Comparison of ENCODE assay signal across 23 mouse cellular contexts in genomic region chr14:12070856-12071465, GRCm38 (mm10).
DNase-seq lines count a peak whose midpoint lies in the region; ATAC-seq and TF ChIP-seq lines count a peak whose summit lies in the region.
"Had no signal": no experiment of that assay in that cellular context is flagged by ENCODE, and none has a peak within 500 bp of the region (broad histone marks: within the 10 kb centered on the region; RNA-seq: fewer than 3 reads in every experiment).

No protein-coding gene starts in this region.

- 0 out of 2 replicates have a peak overlapping the region, but pooled peaks have one; percentile 20 for H3K27ac ChIP-seq in kidney, adult 2 months (ENCODE audit: insufficient read depth, low read depth, low read length)
- H3K27ac ChIP-seq in forebrain, embryonic 13.5 days, result no peak overlapping the region
- H3K27ac ChIP-seq: embryonic facial prominence, embryonic 12.5 days; hindbrain, embryonic 13.5 days; limb, embryonic 15.5 days; midbrain, embryonic 12.5 days; neural tube, embryonic 12.5 days had no signal

- 54% methylated on average over 7 of the region's 7 CpGs for WGBS in kidney, adult 2 months
- 56% methylated on average over 7 of the region's 7 CpGs for WGBS in lung, adult 2 months
- 61% methylated on average over 7 of the region's 7 CpGs for WGBS in forebrain, embryonic 13.5 days

- H3K27me3 ChIP-seq in kidney, adult 2 months (replicated peaks; ENCODE audit: control insufficient read depth, insufficient read depth, low read length), result no peaks in the 10 kb centered on the region
- no peaks in the 10 kb centered on the region for H3K27me3 ChIP-seq in forebrain, embryonic 13.5 days
- H3K27me3 ChIP-seq: embryonic facial prominence, embryonic 12.5 days; heart, embryonic 12.5 days; hindbrain, embryonic 13.5 days; limb, embryonic 15.5 days; midbrain, embryonic 12.5 days; neural tube, embryonic 12.5 days had no signal

- H3K4me2 ChIP-seq in forebrain, embryonic 13.5 days, result no peak overlapping the region
- H3K4me2 ChIP-seq: embryonic facial prominence, embryonic 12.5 days; heart, embryonic 12.5 days; hindbrain, embryonic 13.5 days; limb, embryonic 15.5 days; midbrain, embryonic 12.5 days; neural tube, embryonic 12.5 days had no signal

- DNase-seq in adrenal gland, adult 2 months, result peak; percentile 10
- DNase-seq in adrenal gland, postnatal 4 days (ENCODE audit: low spot score in 2 of 2), result no peak
- peak; percentile 35 for DNase-seq in kidney, adult 2 months
- DNase-seq in kidney, adult 18-20 months, result no peak
- DNase-seq in lung, postnatal 36 days, result peak; percentile 36
- DNase-seq in lung, adult 2 months, result no peak
- DNase-seq in cerebellum, adult 11 months, result no peak
- DNase-seq: adrenal gland, postnatal 36 days; cerebellum, adult 9-11 months; gastrocnemius, postnatal 36 days; kidney, adult 9 months; layer of hippocampus, postnatal 36 days; liver, postnatal 0 days; thymus, postnatal 25 days had no signal

- H3K36me3 ChIP-seq in kidney, adult 2 months (ENCODE audit: control insufficient read depth, insufficient read depth, low read length), result no peaks in the 10 kb centered on the region
- H3K36me3 ChIP-seq in forebrain, embryonic 13.5 days (ENCODE audit: poor library complexity, severe bottlenecking), result no peaks in the 10 kb centered on the region
- H3K36me3 ChIP-seq: embryonic facial prominence, embryonic 12.5 days; heart, embryonic 12.5 days; hindbrain, embryonic 13.5 days; limb, embryonic 15.5 days; midbrain, embryonic 12.5 days; neural tube, embryonic 12.5 days had no signal

- H3K9me3 ChIP-seq in forebrain, embryonic 13.5 days (replicated peaks), result no peaks in the 10 kb centered on the region
- H3K9me3 ChIP-seq: embryonic facial prominence, embryonic 12.5 days; heart, embryonic 12.5 days; hindbrain, embryonic 13.5 days; limb, embryonic 15.5 days; midbrain, embryonic 12.5 days; neural tube, embryonic 12.5 days had no signal

- no peak for ATAC-seq in forebrain, embryonic 13.5 days
- ATAC-seq: CD4-positive, CD25-positive, alpha-beta regulatory T cell, adult 4 months; inflammation-experienced regulatory T-cells, adult 6 months; liver, postnatal 0 days had no signal

- H3K4me1 ChIP-seq in kidney, adult 2 months (ENCODE audit: control insufficient read depth, insufficient read depth, low read length), result peaks cover 26% of the 10 kb centered on the region
- H3K4me1 ChIP-seq in lung, adult 2 months (ENCODE audit: control insufficient read depth, insufficient read depth, low read length), result peaks cover 3% of the 10 kb centered on the region; the same call in 1 of the 2 replicates
- no peaks in the 10 kb centered on the region for H3K4me1 ChIP-seq in forebrain, embryonic 13.5 days
- H3K4me1 ChIP-seq: heart, embryonic 12.5 days; midbrain, embryonic 12.5 days; neural tube, embryonic 12.5 days had no signal

- no peak overlapping the region for H3K4me3 ChIP-seq in kidney, adult 2 months (ENCODE audit: insufficient read depth, low read depth, low read length)
- H3K4me3 ChIP-seq in lung, adult 2 months (replicated peaks; ENCODE audit: extremely low read depth, low read depth, low read length), result no peak overlapping the region
- no peak overlapping the region for H3K4me3 ChIP-seq in forebrain, embryonic 13.5 days
- H3K4me3 ChIP-seq: embryonic facial prominence, embryonic 12.5 days; heart, embryonic 12.5 days; hindbrain, embryonic 13.5 days; limb, embryonic 15.5 days; midbrain, embryonic 12.5 days; neural tube, embryonic 12.5 days had no signal

- H3K9ac ChIP-seq in forebrain, embryonic 13.5 days, result no peak overlapping the region
- H3K9ac ChIP-seq: embryonic facial prominence, embryonic 12.5 days; heart, embryonic 12.5 days; hindbrain, embryonic 13.5 days; limb, embryonic 15.5 days; liver, postnatal 0 days; midbrain, embryonic 12.5 days; neural tube, embryonic 12.5 days had no signal

- no peak for TF ChIP-seq POLR2A in kidney, adult 2 months (IDR thresholded peaks at IDR 0.05; ENCODE audit: low read depth, low read length)
- no peak for TF ChIP-seq POLR2A in lung, adult 2 months (IDR thresholded peaks at IDR 0.05; ENCODE audit: borderline replicate concordance, extremely low read depth, low read depth, low read length)

- no peak for TF ChIP-seq CTCF in kidney, adult 2 months (conservative IDR thresholded peaks at IDR 0.05; ENCODE audit: insufficient read depth, insufficient read length, low read depth, low read length)
- no peak for TF ChIP-seq CTCF in lung, adult 2 months (IDR thresholded peaks at IDR 0.05; ENCODE audit: insufficient read depth, low read length)

Comparison
In these comparisons a context has a peak if more than half of its experiments do, and no peak if none do; other contexts are left out.
1. DNase-seq: peak in adrenal gland, adult 2 months (single experiment), kidney, adult 2 months (single experiment) and lung, postnatal 36 days (single experiment); none in adrenal gland, postnatal 4 days (0 of 2), kidney, adult 18-20 months (single experiment), lung, adult 2 months (single experiment) and cerebellum, adult 11 months (single experiment).